Mouse (Mus musculus) c-Kit-positive CD71-negative TER-119-negative erythroid progenitor cells, embryonic 14.5 days (primary cell): ENCODE results near the gene Dusp18.
A peak's percentile ranks its signal among the peaks of the same experiment; 100 is the strongest.
"Not testable (repeated sequence)": the region's sequence is repeated elsewhere in the genome, so short reads cannot be mapped to it uniquely, and the experiment has no call there.

Source experiments
- DNase-seq: peaks from one replicate; pipeline ENCODE4 v3.0.0-alpha.2; 2013; ENCODE audit warnings: low read depth

Gene Dusp18

GRCm38 (mm10) chr11:3893970-3894369, 1.1 kb upstream of the Dusp18 start:
- no peak for DNase-seq

DNA sequence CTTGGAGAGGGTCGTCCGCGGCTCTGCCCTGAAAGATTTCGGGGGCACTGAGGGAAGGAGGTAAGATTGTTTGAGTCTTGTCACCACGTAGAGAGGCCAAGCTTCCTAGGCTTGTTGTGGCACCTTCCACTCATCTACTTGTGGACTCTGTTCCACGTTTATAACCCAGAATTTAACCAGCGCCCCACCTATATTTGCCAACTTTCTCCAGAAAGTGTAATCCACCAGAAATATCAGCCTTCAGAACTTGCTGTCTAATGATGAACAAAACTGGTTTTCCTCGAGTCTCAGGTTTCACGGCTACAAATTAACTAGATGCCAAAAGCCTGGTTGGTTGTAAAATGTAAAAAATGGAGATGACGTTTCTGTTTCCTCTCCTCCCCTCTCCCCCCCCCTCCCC, 418 bp downstream of the Dusp18 start:
- no peak for DNase-seq

DNA sequence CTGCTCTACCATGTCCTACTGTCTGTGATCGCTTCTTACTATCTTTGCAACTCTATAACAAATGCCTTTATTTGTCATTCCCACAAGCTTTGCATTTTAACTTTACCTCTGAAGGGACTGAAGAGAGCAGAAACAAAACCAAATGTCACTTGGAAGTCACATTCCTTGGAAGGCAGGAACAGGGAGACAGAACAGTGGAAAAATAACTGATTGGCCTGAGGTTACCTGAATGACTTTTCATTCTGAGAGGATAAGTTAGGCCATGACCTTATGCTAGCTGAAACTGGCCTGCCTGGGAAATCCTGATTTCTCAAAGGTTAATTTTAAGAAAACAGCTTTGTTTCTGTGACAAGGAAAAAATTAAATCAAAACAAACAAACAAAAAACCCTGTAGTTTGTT, 893 bp downstream of the Dusp18 start:
- DNase-seq = no peak

DNA sequence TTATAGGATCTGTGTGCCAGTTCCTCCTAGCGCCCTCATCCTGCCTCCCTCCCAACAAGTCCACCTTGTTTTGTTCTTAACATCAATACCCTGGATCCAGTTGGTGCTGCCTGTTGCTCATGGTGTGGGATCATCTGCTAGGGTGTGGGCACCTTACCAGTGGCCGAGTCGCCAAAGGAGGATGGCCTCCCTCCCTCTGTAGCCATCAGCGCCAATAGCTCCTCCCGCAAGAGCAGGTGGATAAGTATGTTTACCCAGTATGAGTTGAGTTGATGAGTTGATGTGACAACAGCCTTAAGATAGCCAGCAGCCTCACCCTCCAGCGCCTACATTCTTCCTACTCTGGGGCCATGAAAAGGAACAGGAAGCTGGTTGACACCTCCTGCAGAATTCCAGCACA, 5.3 kb downstream of the Dusp18 start:
- DNase-seq = no peak

GRCm38 (mm10) chr11:3902516-3902915, 7.5 kb downstream of the Dusp18 start:
- no peak for DNase-seq

GRCm38 (mm10) chr11:3903046-3903445, 8.0 kb downstream of the Dusp18 start:
- DNase-seq = no peak

DNA sequence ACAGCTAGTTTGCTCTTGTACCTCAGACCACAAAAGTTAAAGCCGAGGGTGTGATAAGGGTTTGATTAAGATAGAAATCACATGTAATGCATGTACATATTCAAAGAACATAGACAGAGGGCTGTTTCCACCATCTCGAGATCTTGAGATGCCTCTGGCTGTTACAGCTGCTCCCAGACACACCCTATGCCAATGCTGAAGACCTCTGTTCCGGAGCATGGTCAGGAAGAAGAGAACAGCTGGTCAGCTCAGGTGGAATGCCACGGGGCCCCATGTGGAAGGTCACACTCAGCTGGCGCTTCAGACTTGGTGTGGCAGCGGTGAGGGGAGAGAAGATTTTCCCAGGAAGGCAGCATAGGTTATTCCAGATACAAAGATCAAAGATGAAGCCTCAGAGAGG, 9.6 kb downstream of the Dusp18 start:
- no peak for DNase-seq

DNA sequence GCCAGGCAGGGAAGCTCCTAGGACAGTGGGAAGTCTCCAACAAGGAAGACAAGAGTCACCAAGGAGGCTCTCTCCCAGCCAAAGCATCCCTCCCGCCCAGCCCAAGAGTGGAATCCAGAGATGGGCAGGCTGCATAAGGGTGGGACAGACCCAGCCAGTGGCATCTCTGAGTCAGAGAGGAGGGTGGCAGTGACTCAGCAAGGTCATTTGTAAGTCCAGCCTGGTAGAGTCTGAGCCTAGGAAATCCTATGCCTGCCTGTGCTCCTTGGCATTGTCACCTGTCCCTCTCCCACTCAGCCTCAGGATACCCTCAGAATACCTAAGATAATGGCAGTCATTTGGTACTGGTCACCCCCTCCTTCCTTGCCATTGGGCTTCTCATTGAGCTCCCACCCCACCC, 10.4 kb downstream of the Dusp18 start:
- DNase-seq = no peak

DNA sequence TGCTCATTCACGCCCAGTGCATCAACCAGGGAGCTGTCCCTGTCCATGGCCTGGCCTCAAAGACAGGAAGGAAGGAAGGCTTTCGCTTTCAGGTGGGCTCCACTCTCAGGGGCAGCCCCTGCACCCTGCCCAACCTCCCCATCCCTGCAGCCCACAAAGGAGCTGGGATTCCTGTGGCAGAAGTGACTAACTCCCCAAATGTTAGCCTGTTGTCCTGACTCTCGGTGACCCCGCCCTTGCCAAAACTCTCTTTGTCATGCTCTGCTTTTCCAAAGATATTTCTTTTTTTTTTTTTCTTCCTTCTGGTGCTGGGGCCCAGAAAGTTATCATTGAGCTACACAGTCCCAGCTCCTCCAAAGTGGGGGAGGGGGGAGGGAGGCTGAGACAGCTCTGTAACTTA, 14.2 kb downstream of the Dusp18 start:
- no peak for DNase-seq

GRCm38 (mm10) chr11:3910513-3911310, 15.7 kb downstream of the Dusp18 start:
- no peak for DNase-seq

GRCm38 (mm10) chr11:3911440-3911839, 16.4 kb downstream of the Dusp18 start:
- DNase-seq = not testable (repeated sequence)

- DNase-seq = no peak
Observed at GRCm38 (mm10) chr11:3912100-3912874, 17.2 kb downstream of the Dusp18 start.

DNA sequence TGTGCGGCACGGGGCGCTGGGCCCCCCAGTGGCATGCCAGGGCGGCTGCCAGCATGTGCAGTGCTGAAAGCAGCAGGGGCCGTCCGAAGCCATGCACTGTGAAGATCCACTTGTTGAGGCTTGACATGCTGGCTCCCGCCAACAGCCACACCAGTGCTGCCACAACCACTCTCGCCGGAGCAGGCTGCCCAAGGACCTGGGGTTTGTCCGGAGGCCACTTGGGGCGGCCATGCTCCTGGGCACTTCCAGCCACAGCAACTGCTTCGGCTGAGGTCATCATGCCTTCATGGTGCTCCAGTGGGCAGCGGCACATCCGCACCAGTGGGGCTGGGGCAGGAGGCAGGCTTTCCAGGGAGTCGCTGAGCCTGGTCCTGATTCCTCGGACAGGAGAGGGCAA, 17.8 kb downstream of the Dusp18 start:
- DNase-seq = no peak

- DNase-seq = peak; percentile 82
Observed at GRCm38 (mm10) chr11:3913316-3914108, 18.5 kb downstream of the Dusp18 start.

- DNase-seq = peak; percentile 76
Observed at GRCm38 (mm10) chr11:3914109-3914840, 19.2 kb downstream of the Dusp18 start, which contains the start of gene Slc35e4. Gene Slc35e4, minus strand, starts transcription at chr11:3914664.

- DNase-seq = no peak
Observed at GRCm38 (mm10) chr11:3918738-3919137, 23.7 kb downstream of the Dusp18 start.

DNA sequence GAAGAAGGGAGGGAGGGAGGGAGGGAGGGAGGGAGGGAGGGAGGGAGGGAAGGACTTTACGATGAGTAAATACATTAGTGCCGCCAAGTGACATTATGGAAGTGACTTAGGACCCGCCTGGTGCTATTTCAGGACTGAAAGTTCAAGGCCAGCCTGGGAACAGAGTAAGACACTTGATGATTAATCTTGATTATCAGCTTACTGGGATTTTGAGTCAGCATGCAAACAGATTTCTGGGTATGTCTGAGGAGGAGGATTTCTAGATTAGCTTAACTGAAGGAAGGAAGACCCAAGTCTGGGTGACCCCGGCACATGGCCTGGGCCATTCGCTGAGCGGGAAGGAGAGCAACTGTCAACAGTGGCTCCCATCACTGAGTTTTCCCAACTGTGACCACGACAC, 25.4 kb downstream of the Dusp18 start:
- no peak for DNase-seq

GRCm38 (mm10) chr11:3921281-3921850, 26.3 kb downstream of the Dusp18 start:
- peak; percentile 57 for DNase-seq

DNA sequence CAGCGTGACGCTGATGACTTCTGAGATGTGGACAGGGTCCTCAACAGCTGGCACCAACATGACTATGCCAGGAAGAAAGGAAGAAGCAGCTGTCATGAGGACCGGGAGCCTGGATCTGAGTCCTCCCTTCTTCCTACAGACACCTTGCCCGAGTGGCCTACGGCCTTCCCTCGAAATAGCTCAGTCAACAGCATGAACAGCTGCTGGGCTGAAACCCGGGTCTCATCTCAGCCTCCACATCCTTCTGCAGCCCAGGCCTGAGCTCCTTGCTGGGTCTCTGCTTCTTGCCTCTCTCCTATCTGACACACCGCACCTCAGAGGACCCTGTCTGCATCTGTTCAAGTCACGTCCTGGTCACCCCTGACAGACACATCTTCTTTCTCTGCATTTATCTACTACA, 27.1 kb downstream of the Dusp18 start:
- no peak for DNase-seq

- no peak for DNase-seq
Observed at GRCm38 (mm10) chr11:3922731-3923130, 27.7 kb downstream of the Dusp18 start.

DNA sequence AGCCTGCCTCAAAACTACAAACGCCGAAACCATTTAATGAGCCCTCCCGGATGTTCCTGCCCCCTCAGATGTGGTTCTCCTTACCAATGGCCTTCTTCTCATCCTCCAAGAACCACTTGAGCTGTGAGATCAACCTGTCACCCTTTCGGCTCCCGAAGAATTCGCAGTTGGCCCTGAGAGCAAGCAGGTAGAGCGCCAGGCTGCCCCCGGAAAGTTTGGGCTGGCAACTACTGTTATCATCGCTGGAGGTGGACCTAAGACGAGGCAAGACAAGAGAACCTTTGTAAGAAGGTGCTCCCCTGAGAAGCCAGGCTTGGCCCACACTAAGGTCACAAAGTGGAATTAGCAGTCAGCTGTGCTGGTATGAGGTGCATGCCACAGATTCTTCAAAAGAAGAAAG, 30.9 kb downstream of the Dusp18 start:
- DNase-seq = no peak
